Mouse (Mus musculus): Measurements from ENCODE around the gene Tmem63a. TPM values are rescaled to one million over a fixed set of nuclear protein-coding genes. Genes with fewer than 3 reads are reported as not detected.

Gene Tmem63a
- polyA plus RNA-seq, 1 experiment from 2014 or later: 3.1 TPM

- WGBS: 88% methylated on average over 11 of the region's 11 CpGs
- no peak overlapping the region for H3K27ac ChIP-seq (replicated peaks; ENCODE audit: low read depth, low read length)
Observed at GRCm38 (mm10) chr1:180916425-180916824, 25.7 kb upstream of the Tmem63a start.

GRCm38 (mm10) chr1:180917053-180917452 lies 25.1 kb upstream of the Tmem63a start:
- ATAC-seq (replicated peaks; ENCODE audit: insufficient number of reproducible peaks, low FRiP score, low TSS enrichment, low read depth) (no peak), DNase-seq (ENCODE audit: low spot score) (no peak)
- no peaks in the 10 kb centered on the region for H3K4me1 ChIP-seq (ENCODE audit: control insufficient read depth, insufficient read depth, low read length)
- no peak overlapping the region for H3K27ac ChIP-seq (replicated peaks; ENCODE audit: low read depth, low read length)
- no peak overlapping the region for H3K4me3 ChIP-seq (ENCODE audit: low read depth, low read length)
- no peaks in the 10 kb centered on the region for H3K9me3 ChIP-seq (replicated peaks; ENCODE audit: control insufficient read depth, low read length)
- H3K9ac ChIP-seq (replicated peaks; ENCODE audit: low read length): no peak overlapping the region
- WGBS: 62% methylated on average over 1 of the region's 1 CpGs
- H3K4me2 ChIP-seq (ENCODE audit: low read depth, low read length): no peak overlapping the region
- no peaks in the 10 kb centered on the region for H3K27me3 ChIP-seq (ENCODE audit: control insufficient read depth, insufficient read depth, low read length)
- no peaks in the 10 kb centered on the region for H3K36me3 ChIP-seq (replicated peaks; ENCODE audit: control insufficient read depth, insufficient read depth, low read depth, low read length)

More at GRCm38 (mm10) chr1:180916425-180916824, 25.7 kb upstream of the Tmem63a start:
- H3K36me3 ChIP-seq (replicated peaks; ENCODE audit: control insufficient read depth, insufficient read depth, low read depth, low read length): no peaks in the 10 kb centered on the region
- H3K4me2 ChIP-seq (ENCODE audit: low read depth, low read length): no peak overlapping the region
- H3K9me3 ChIP-seq (replicated peaks; ENCODE audit: control insufficient read depth, low read length): no peaks in the 10 kb centered on the region
- no peak for ATAC-seq (replicated peaks; ENCODE audit: insufficient number of reproducible peaks, low FRiP score, low TSS enrichment, low read depth)
- DNase-seq (ENCODE audit: low spot score): no peak
- H3K4me1 ChIP-seq (ENCODE audit: control insufficient read depth, insufficient read depth, low read length): no peaks in the 10 kb centered on the region
- no peak overlapping the region for H3K4me3 ChIP-seq (ENCODE audit: low read depth, low read length)
- no peak overlapping the region for H3K9ac ChIP-seq (replicated peaks; ENCODE audit: low read length)
- H3K27me3 ChIP-seq (ENCODE audit: control insufficient read depth, insufficient read depth, low read length): no peaks in the 10 kb centered on the region

- no peaks in the 10 kb centered on the region for H3K27me3 ChIP-seq (ENCODE audit: control insufficient read depth, insufficient read depth, low read length)
- 35% methylated on average over 8 of the region's 8 CpGs for WGBS
- H3K27ac ChIP-seq (replicated peaks; ENCODE audit: low read depth, low read length): no peak overlapping the region
- DNase-seq (ENCODE audit: low spot score) (no peak), ATAC-seq (replicated peaks; ENCODE audit: insufficient number of reproducible peaks, low FRiP score, low TSS enrichment, low read depth) (no peak)
- no peak overlapping the region for H3K4me3 ChIP-seq (ENCODE audit: low read depth, low read length)
- H3K9me3 ChIP-seq (replicated peaks; ENCODE audit: control insufficient read depth, low read length): no peaks in the 10 kb centered on the region
- no peak overlapping the region for H3K4me2 ChIP-seq (ENCODE audit: low read depth, low read length)
- H3K4me1 ChIP-seq (ENCODE audit: control insufficient read depth, insufficient read depth, low read length): no peaks in the 10 kb centered on the region
- H3K36me3 ChIP-seq (replicated peaks; ENCODE audit: control insufficient read depth, insufficient read depth, low read depth, low read length): no peaks in the 10 kb centered on the region
- no peak overlapping the region for H3K9ac ChIP-seq (replicated peaks; ENCODE audit: low read length)
Observed at GRCm38 (mm10) chr1:180919686-180920085, 22.5 kb upstream of the Tmem63a start.

GRCm38 (mm10) chr1:180922273-180923048 lies 19.7 kb upstream of the Tmem63a start:
- Histone ChIP-seq H3K4me2 (ENCODE audit: low read depth, low read length) (no peak overlapping the region), H3K4me3 (ENCODE audit: low read depth, low read length) (no peak overlapping the region), H3K4me1 (ENCODE audit: control insufficient read depth, insufficient read depth, low read length) (no peaks in the 10 kb centered on the region), H3K27ac (replicated peaks; ENCODE audit: low read depth, low read length) (no peak overlapping the region), H3K27me3 (ENCODE audit: control insufficient read depth, insufficient read depth, low read length) (no peaks in the 10 kb centered on the region), H3K9ac (replicated peaks; ENCODE audit: low read length) (no peak overlapping the region), H3K36me3 (replicated peaks; ENCODE audit: control insufficient read depth, insufficient read depth, low read depth, low read length) (no peaks in the 10 kb centered on the region), H3K9me3 (replicated peaks; ENCODE audit: control insufficient read depth, low read length) (no peaks in the 10 kb centered on the region)
- no peak for ATAC-seq (replicated peaks; ENCODE audit: insufficient number of reproducible peaks, low FRiP score, low TSS enrichment, low read depth)
- DNase-seq (ENCODE audit: low spot score): no peak
- WGBS: 78% methylated on average over 6 of the region's 6 CpGs

GRCm38 (mm10) chr1:180924737-180925136 lies 17.4 kb upstream of the Tmem63a start:
- 37% methylated on average over 2 of the region's 2 CpGs for WGBS
- no peak for ATAC-seq (replicated peaks; ENCODE audit: insufficient number of reproducible peaks, low FRiP score, low TSS enrichment, low read depth)

GRCm38 (mm10) chr1:180926286-180926685 lies 15.9 kb upstream of the Tmem63a start:
- WGBS: 69% methylated on average over 4 of the region's 4 CpGs
- Histone ChIP-seq H3K4me3 (ENCODE audit: low read depth, low read length) (no peak overlapping the region), H3K9me3 (replicated peaks; ENCODE audit: control insufficient read depth, low read length) (no peaks in the 10 kb centered on the region), H3K4me1 (ENCODE audit: control insufficient read depth, insufficient read depth, low read length) (no peaks in the 10 kb centered on the region), H3K27me3 (ENCODE audit: control insufficient read depth, insufficient read depth, low read length) (no peaks in the 10 kb centered on the region), H3K27ac (replicated peaks; ENCODE audit: low read depth, low read length) (no peak overlapping the region), H3K36me3 (replicated peaks; ENCODE audit: control insufficient read depth, insufficient read depth, low read depth, low read length) (no peaks in the 10 kb centered on the region), H3K4me2 (ENCODE audit: low read depth, low read length) (no peak overlapping the region), H3K9ac (replicated peaks; ENCODE audit: low read length) (no peak overlapping the region)
- ATAC-seq (replicated peaks; ENCODE audit: insufficient number of reproducible peaks, low FRiP score, low TSS enrichment, low read depth): no peak
- DNase-seq (ENCODE audit: low spot score): no peak

More at GRCm38 (mm10) chr1:180924737-180925136, 17.4 kb upstream of the Tmem63a start:
- Histone ChIP-seq H3K27me3 (ENCODE audit: control insufficient read depth, insufficient read depth, low read length) (no peaks in the 10 kb centered on the region), H3K36me3 (replicated peaks; ENCODE audit: control insufficient read depth, insufficient read depth, low read depth, low read length) (no peaks in the 10 kb centered on the region), H3K9me3 (replicated peaks; ENCODE audit: control insufficient read depth, low read length) (no peaks in the 10 kb centered on the region), H3K4me3 (ENCODE audit: low read depth, low read length) (no peak overlapping the region), H3K27ac (replicated peaks; ENCODE audit: low read depth, low read length) (no peak overlapping the region), H3K9ac (replicated peaks; ENCODE audit: low read length) (no peak overlapping the region), H3K4me1 (ENCODE audit: control insufficient read depth, insufficient read depth, low read length) (no peaks in the 10 kb centered on the region), H3K4me2 (ENCODE audit: low read depth, low read length) (no peak overlapping the region)
- DNase-seq (ENCODE audit: low spot score): no peak

- Histone ChIP-seq H3K36me3 (replicated peaks; ENCODE audit: control insufficient read depth, insufficient read depth, low read depth, low read length) (no peaks in the 10 kb centered on the region), H3K27ac (replicated peaks; ENCODE audit: low read depth, low read length) (no peak overlapping the region), H3K4me3 (ENCODE audit: low read depth, low read length) (no peak overlapping the region), H3K4me1 (ENCODE audit: control insufficient read depth, insufficient read depth, low read length) (no peaks in the 10 kb centered on the region), H3K27me3 (ENCODE audit: control insufficient read depth, insufficient read depth, low read length) (peaks cover 8% of the 10 kb centered on the region), H3K9ac (replicated peaks; ENCODE audit: low read length) (no peak overlapping the region), H3K9me3 (replicated peaks; ENCODE audit: control insufficient read depth, low read length) (no peaks in the 10 kb centered on the region), H3K4me2 (ENCODE audit: low read depth, low read length) (no peak overlapping the region)
- WGBS: 59% methylated on average over 2 of the region's 2 CpGs
- ATAC-seq (replicated peaks; ENCODE audit: insufficient number of reproducible peaks, low FRiP score, low TSS enrichment, low read depth) (no peak), DNase-seq (ENCODE audit: low spot score) (no peak)
Observed at GRCm38 (mm10) chr1:180929599-180929998, 12.5 kb upstream of the Tmem63a start.

GRCm38 (mm10) chr1:180931106-180931505 lies 11.0 kb upstream of the Tmem63a start:
- peaks cover 22% of the 10 kb centered on the region for H3K27me3 ChIP-seq (ENCODE audit: control insufficient read depth, insufficient read depth, low read length)
- H3K27ac ChIP-seq (replicated peaks; ENCODE audit: low read depth, low read length): no peak overlapping the region
- H3K4me3 ChIP-seq (ENCODE audit: low read depth, low read length): no peak overlapping the region
- DNase-seq (ENCODE audit: low spot score): no peak
- no peak overlapping the region for H3K9ac ChIP-seq (replicated peaks; ENCODE audit: low read length)
- no peak for ATAC-seq (replicated peaks; ENCODE audit: insufficient number of reproducible peaks, low FRiP score, low TSS enrichment, low read depth)
- H3K4me2 ChIP-seq (ENCODE audit: low read depth, low read length): no peak overlapping the region
- H3K4me1 ChIP-seq (ENCODE audit: control insufficient read depth, insufficient read depth, low read length): no peaks in the 10 kb centered on the region
- no peaks in the 10 kb centered on the region for H3K36me3 ChIP-seq (replicated peaks; ENCODE audit: control insufficient read depth, insufficient read depth, low read depth, low read length)
- WGBS: 86% methylated on average over 3 of the region's 3 CpGs
- H3K9me3 ChIP-seq (replicated peaks; ENCODE audit: control insufficient read depth, low read length): no peaks in the 10 kb centered on the region
